Mouse (Mus musculus): ENCODE data around the gene Grik3. TPM values are rescaled to one million over a fixed set of nuclear protein-coding genes. Genes with fewer than 3 reads are reported as not detected.
"Not testable (repeated sequence)": the region's sequence is repeated elsewhere in the genome, so short reads cannot be mapped to it uniquely, and the experiment has no call there.

The Grik3 gene
- polyA plus RNA-seq, 1 experiment from 2014 or later, result 3.9 TPM

- Histone ChIP-seq H3K4me2 (no peak overlapping the region), H3K27ac (no peak overlapping the region), H3K4me3 (no peak overlapping the region), H3K27me3 (0 out of 2 replicates have a peak, but pooled peaks cover 6% of the 10 kb centered on the region), H3K4me1 (replicated peaks) (peaks cover 7% of the 10 kb centered on the region), H3K9me3 (no peaks in the 10 kb centered on the region), H3K36me3 (no peaks in the 10 kb centered on the region), H3K9ac (no peak overlapping the region)
- 83% methylated on average over 6 of the region's 6 CpGs for WGBS
- ATAC-seq (ENCODE audit: low FRiP score), result no peak
These were observed 115.6 kb downstream of the Grik3 start for GRCm38 (mm10) chr4:125606147-125606546.

GRCm38 (mm10) chr4:125607397-125608042, 117.0 kb downstream of the Grik3 start:
- Histone ChIP-seq H3K4me1 (replicated peaks) (no peaks in the 10 kb centered on the region; the same call in 1 of the 2 replicates), H3K27me3 (0 out of 2 replicates have a peak, but pooled peaks cover 6% of the 10 kb centered on the region), H3K9ac (no peak overlapping the region), H3K4me3 (no peak overlapping the region), H3K9me3 (no peaks in the 10 kb centered on the region), H3K27ac (no peak overlapping the region), H3K36me3 (no peaks in the 10 kb centered on the region), H3K4me2 (no peak overlapping the region)
- no peak for ATAC-seq (ENCODE audit: low FRiP score)
- WGBS, result 63% methylated on average over 10 of the region's 10 CpGs

DNA sequence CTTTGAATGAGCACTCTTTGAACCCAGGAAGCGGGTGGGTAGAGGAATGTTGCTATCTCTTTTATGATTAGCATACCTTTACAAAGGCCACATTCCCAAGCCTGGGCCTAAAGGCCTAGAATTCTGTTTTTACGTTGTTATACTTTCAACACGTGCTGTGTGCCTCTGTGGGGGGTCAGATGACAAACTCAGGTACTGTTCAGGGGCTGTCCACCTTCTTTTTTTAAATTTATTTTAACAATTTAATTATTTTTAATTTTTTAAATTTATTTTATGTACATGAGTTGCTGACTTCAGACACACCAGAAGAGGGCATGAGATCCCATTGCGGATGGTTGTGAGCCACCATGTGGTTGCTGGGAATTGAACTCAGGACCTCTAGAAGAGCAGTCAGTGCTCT, 118.4 kb downstream of the Grik3 start:
- not testable (repeated sequence) for H3K27me3 ChIP-seq; H3K4me2 ChIP-seq; ATAC-seq (ENCODE audit: low FRiP score); H3K36me3 ChIP-seq; H3K27ac ChIP-seq; H3K9ac ChIP-seq; H3K4me3 ChIP-seq; H3K9me3 ChIP-seq; H3K4me1 ChIP-seq (replicated peaks)
- 50% methylated on average over 3 of the region's 4 CpGs for whole genome bisulfite sequencing

GRCm38 (mm10) chr4:125609320-125610306, 119.1 kb downstream of the Grik3 start:
- Histone ChIP-seq H3K4me1 (replicated peaks) (no peaks in the 10 kb centered on the region; the same call in 1 of the 2 replicates), H3K9ac (no peak overlapping the region), H3K9me3 (no peaks in the 10 kb centered on the region), H3K36me3 (no peaks in the 10 kb centered on the region), H3K27ac (no peak overlapping the region), H3K4me2 (no peak overlapping the region), H3K4me3 (no peak overlapping the region), H3K27me3 (0 out of 2 replicates have a peak, but pooled peaks cover 6% of the 10 kb centered on the region)
- WGBS, result 57% methylated on average over 21 of the region's 21 CpGs
- no peak for ATAC-seq (ENCODE audit: low FRiP score)

- Histone ChIP-seq H3K27ac (no peak overlapping the region), H3K4me1 (replicated peaks) (peaks cover 3% of the 10 kb centered on the region; the same call in 1 of the 2 replicates), H3K9me3 (no peaks in the 10 kb centered on the region), H3K36me3 (no peaks in the 10 kb centered on the region), H3K4me2 (no peak overlapping the region), H3K27me3 (no peaks in the 10 kb centered on the region), H3K9ac (no peak overlapping the region), H3K4me3 (no peak overlapping the region)
- WGBS, result 84% methylated on average over 14 of the region's 14 CpGs
- no peak for ATAC-seq (ENCODE audit: low FRiP score)
These were observed 127.4 kb downstream of the Grik3 start for GRCm38 (mm10) chr4:125617851-125618250.

- H3K9ac ChIP-seq, result no peak overlapping the region
- no peak for ATAC-seq (ENCODE audit: low FRiP score)
- 73% methylated on average over 8 of the region's 8 CpGs for WGBS
These were observed 128.2 kb downstream of the Grik3 start for GRCm38 (mm10) chr4:125618524-125619320.

DNA sequence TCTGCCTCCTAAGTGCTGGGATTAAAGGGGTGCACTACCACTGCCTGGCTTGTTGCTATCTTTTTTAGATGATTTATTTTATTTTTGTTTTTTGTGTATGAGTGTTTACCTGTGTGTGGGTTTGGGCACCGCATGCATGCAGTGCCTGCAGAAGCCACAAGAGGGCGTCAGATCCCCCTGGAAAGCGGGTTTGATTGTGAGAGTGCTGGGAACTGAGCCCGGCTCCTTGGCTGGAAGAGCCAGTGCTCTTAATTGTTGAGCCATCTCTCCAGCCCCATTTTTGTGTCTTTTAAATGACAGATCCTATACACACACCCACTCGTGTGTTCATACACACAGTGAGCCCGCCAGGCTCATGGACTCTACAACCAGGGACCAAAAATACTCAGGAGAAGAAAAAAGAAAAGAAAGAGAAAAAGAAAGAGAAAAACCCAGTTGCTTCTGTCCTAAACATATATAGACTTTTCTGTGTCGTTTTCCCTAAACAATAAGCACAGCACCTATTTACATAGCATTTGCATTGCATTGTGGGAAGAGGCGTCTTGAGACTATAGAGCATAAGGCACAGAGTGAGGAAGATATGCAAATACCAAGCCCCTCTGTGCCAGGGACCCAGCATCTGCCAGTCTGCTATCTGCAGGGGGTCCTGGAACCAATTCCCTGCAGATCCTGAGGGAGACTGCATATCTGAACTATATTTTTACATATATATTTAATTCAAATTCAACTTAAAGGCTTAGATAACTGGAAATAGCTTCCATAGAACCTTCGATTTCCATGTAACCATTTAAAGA, 134.6 kb downstream of the Grik3 start:
- ATAC-seq (ENCODE audit: low FRiP score), result no peak

More at GRCm38 (mm10) chr4:125618524-125619320, 128.2 kb downstream of the Grik3 start:
- Histone ChIP-seq H3K9me3 (no peaks in the 10 kb centered on the region), H3K4me2 (no peak overlapping the region), H3K27me3 (no peaks in the 10 kb centered on the region), H3K4me1 (replicated peaks) (peaks cover 3% of the 10 kb centered on the region; the same call in 1 of the 2 replicates), H3K36me3 (no peaks in the 10 kb centered on the region), H3K4me3 (no peak overlapping the region), H3K27ac (no peak overlapping the region)

DNA sequence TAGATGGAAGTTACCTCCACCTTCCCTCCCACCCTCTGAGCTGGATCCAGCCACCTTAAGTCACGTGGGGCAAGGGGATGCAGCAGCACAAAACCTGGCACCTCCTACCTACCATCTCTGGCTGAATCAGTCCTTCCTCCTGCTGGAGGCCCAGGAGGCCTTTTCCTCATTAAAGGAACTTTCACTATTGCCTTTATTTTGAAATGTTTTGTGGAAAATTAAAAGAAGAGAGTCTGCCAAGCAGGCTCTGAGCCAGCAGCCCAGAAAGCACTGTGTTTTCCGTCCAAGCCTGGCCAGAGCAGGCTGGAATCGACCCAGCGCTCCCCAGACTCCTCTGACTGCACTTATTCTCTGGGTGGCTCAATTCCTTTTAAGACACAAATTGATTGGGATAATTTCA, 139.0 kb downstream of the Grik3 start:
- WGBS, result 70% methylated on average over 4 of the region's 4 CpGs
- Histone ChIP-seq H3K4me1 (replicated peaks) (peaks cover 27% of the 10 kb centered on the region; the same call in 1 of the 2 replicates), H3K4me3 (no peak overlapping the region), H3K36me3 (peaks cover 7% of the 10 kb centered on the region), H3K27ac (no peak overlapping the region), H3K27me3 (0 out of 2 replicates have a peak, but pooled peaks cover 4% of the 10 kb centered on the region), H3K4me2 (no peak overlapping the region), H3K9ac (no peak overlapping the region), H3K9me3 (no peaks in the 10 kb centered on the region)
- no peak for ATAC-seq (ENCODE audit: low FRiP score)

More for the DNA sequence above, 134.6 kb downstream of the Grik3 start:
- Histone ChIP-seq H3K27me3 (no peaks in the 10 kb centered on the region), H3K36me3 (no peaks in the 10 kb centered on the region), H3K4me2 (no peak overlapping the region), H3K4me3 (no peak overlapping the region), H3K27ac (no peak overlapping the region), H3K4me1 (replicated peaks) (peaks cover 23% of the 10 kb centered on the region), H3K9me3 (no peaks in the 10 kb centered on the region), H3K9ac (no peak overlapping the region)
- WGBS, result 82% methylated on average over 9 of the region's 9 CpGs

GRCm38 (mm10) chr4:125635037-125635436, 144.5 kb downstream of the Grik3 start:
- no peak overlapping the region for H3K4me2 ChIP-seq
- H3K36me3 ChIP-seq, result peaks cover 11% of the 10 kb centered on the region
- H3K9me3 ChIP-seq, result no peaks in the 10 kb centered on the region
- H3K27ac ChIP-seq, result no peak overlapping the region
- 73% methylated on average over 11 of the region's 11 CpGs for WGBS
- no peak for ATAC-seq (ENCODE audit: low FRiP score)
- H3K27me3 ChIP-seq, result peaks cover 14% of the 10 kb centered on the region; the same call in 1 of the 2 replicates
- H3K9ac ChIP-seq, result no peak overlapping the region
- H3K4me1 ChIP-seq (replicated peaks), result peaks cover 30% of the 10 kb centered on the region
- H3K4me3 ChIP-seq, result no peak overlapping the region

- WGBS, result 65% methylated on average over 13 of the region's 13 CpGs
These were observed 146.3 kb downstream of the Grik3 start for GRCm38 (mm10) chr4:125636616-125637304.

More at GRCm38 (mm10) chr4:125636616-125637304, 146.3 kb downstream of the Grik3 start:
- Histone ChIP-seq H3K9me3 (no peaks in the 10 kb centered on the region), H3K4me1 (replicated peaks) (peaks cover 44% of the 10 kb centered on the region), H3K27me3 (peaks cover 23% of the 10 kb centered on the region; the same call in 1 of the 2 replicates), H3K9ac (no peak overlapping the region), H3K4me2 (no peak overlapping the region), H3K4me3 (no peak overlapping the region), H3K27ac (peak overlapping the region; percentile 30; the same call in 1 of the 2 replicates), H3K36me3 (peaks cover 11% of the 10 kb centered on the region)
- no peak for ATAC-seq (ENCODE audit: low FRiP score)
